Mouse (Mus musculus) midbrain, embryonic 11.5 days (tissue): ENCODE data around the gene Fgf9. TPM values are rescaled to one million over a fixed set of nuclear protein-coding genes. Genes with fewer than 3 reads are reported as not detected.

Experiments
- ATAC-seq: fragments of 200-750 bp; cut with Nextera tagmentation; 2 replicates; pipeline ENCODE4 v1.8.0; 2017; ENCODE audit warnings: moderate TSS enrichment, moderate library complexity; ENCODE audit not compliant: low FRiP score
- DNase-seq: peaks from one replicate; pipeline ENCODE4 v3.0.0; 2015; ENCODE audit warnings: low spot score; ENCODE audit errors: missing footprints
- H3K27ac ChIP-seq: fragments of 300-500 bp; sonication (generic); 2 replicates; pipeline ENCODE4 v1.5.1; 2014; ENCODE audit warnings: low read depth, low read length
- H3K27me3 ChIP-seq: fragments of 300-500 bp; sonication (generic); 2 replicates; pipeline ENCODE4 v1.6.1; 2014; ENCODE audit warnings: mild to moderate bottlenecking, low read length, moderate library complexity, mixed read lengths; ENCODE audit not compliant: control insufficient read depth, insufficient read depth
- H3K36me3 ChIP-seq: fragments of 300-500 bp; sonication (generic); 2 replicates; pipeline ENCODE4 v1.6.1; 2014; ENCODE audit warnings: mild to moderate bottlenecking, low read length, moderate library complexity, mixed read lengths; ENCODE audit not compliant: control insufficient read depth, insufficient read depth
- H3K4me1 ChIP-seq: fragments of 300-500 bp; sonication (generic); 2 replicates; pipeline ENCODE4 v1.6.1; 2014; ENCODE audit warnings: low read length; ENCODE audit not compliant: control insufficient read depth, insufficient read depth
- H3K4me2 ChIP-seq: fragments of 300-500 bp; sonication (generic); 2 replicates; pipeline ENCODE4 v1.6.1; 2014; ENCODE audit warnings: mild to moderate bottlenecking, moderate library complexity
- H3K4me3 ChIP-seq: fragments of 300-500 bp; sonication (generic); 2 replicates; pipeline ENCODE4 v1.5.1; 2014; ENCODE audit warnings: low read depth, low read length
- H3K9ac ChIP-seq: fragments of 300-500 bp; sonication (generic); 2 replicates; pipeline ENCODE4 v1.6.1; 2014; ENCODE audit warnings: low read length
- H3K9me3 ChIP-seq: fragments of 300-500 bp; sonication (generic); 2 replicates; pipeline ENCODE4 v1.6.1; 2016; ENCODE audit warnings: low read length; ENCODE audit not compliant: control insufficient read depth
- WGBS: fragments of 180-500 bp; shearing (Covaris S2); extraction: QIAGEN DNeasy Blood & Tissue Kit; methylation state at CpG from one replicate; pipeline ENCODE4 v1.1.7; 2014; 5-methylcytosine and 5-hydroxymethylcytosine counted together
- polyA plus RNA-seq: library from polyadenylated mRNA; unstranded; fragments of >200 nt; fragmentation: Nextera tagmentation; extraction: Ambion mirVana; gene quantifications from 2 replicates; pipeline ENCODE4 v1.2.1, GENCODE M21; 2014

Gene Fgf9
- polyA plus RNA-seq, 1 experiment from 2014 or later: 2.0 TPM

GRCm38 (mm10) chr14:58081955-58082354, 11.6 kb downstream of the Fgf9 start:
- ATAC-seq (no peak), DNase-seq (no peak)
- Histone ChIP-seq H3K9ac (no peak overlapping the region), H3K9me3 (no peaks in the 10 kb centered on the region; the same call in 1 of the 2 replicates), H3K4me1 (no peaks in the 10 kb centered on the region), H3K4me2 (no peak overlapping the region), H3K4me3 (no peak overlapping the region), H3K27ac (no peak overlapping the region), H3K27me3 (peaks cover 16% of the 10 kb centered on the region), H3K36me3 (no peaks in the 10 kb centered on the region)
- 86% methylated on average over 1 of the region's 1 CpGs for WGBS

GRCm38 (mm10) chr14:58084240-58084639, 13.9 kb downstream of the Fgf9 start:
- Histone ChIP-seq H3K4me3 (no peak overlapping the region), H3K36me3 (no peaks in the 10 kb centered on the region), H3K9me3 (no peaks in the 10 kb centered on the region; the same call in 1 of the 2 replicates), H3K9ac (no peak overlapping the region), H3K4me1 (no peaks in the 10 kb centered on the region), H3K4me2 (no peak overlapping the region), H3K27me3 (no peaks in the 10 kb centered on the region), H3K27ac (no peak overlapping the region)
- DNase-seq (no peak), ATAC-seq (no peak)
- WGBS: 91% methylated on average over 3 of the region's 3 CpGs

DNA sequence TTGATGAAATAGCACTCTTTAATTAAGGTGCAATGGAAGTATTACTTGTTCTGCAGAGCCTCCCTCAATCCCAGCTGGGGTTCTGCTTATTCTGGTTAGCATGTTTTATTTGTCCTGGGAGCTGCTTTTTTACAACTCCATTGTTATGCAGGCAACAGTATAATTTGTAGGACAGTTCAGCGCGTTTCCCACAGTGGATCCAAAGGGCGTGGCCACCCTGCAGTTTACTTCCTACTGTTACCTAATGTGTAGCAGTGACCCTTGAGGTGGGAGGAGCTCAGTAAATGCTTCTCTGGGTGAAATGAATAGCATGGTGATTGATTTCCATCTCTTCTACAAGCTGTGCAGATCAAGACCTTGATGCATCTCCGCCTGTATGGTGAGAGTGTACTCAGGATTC, 17.0 kb downstream of the Fgf9 start:
- Histone ChIP-seq H3K27ac (no peak overlapping the region), H3K4me1 (no peaks in the 10 kb centered on the region), H3K4me3 (no peak overlapping the region), H3K36me3 (no peaks in the 10 kb centered on the region), H3K27me3 (no peaks in the 10 kb centered on the region), H3K9ac (no peak overlapping the region), H3K4me2 (no peak overlapping the region), H3K9me3 (no peaks in the 10 kb centered on the region; the same call in 1 of the 2 replicates)
- 57% methylated on average over 4 of the region's 4 CpGs for WGBS
- ATAC-seq: no peak
- DNase-seq: no peak

- Histone ChIP-seq H3K9ac (no peak overlapping the region), H3K27me3 (no peaks in the 10 kb centered on the region), H3K36me3 (no peaks in the 10 kb centered on the region), H3K4me2 (no peak overlapping the region), H3K4me3 (no peak overlapping the region), H3K4me1 (no peaks in the 10 kb centered on the region), H3K27ac (no peak overlapping the region), H3K9me3 (no peaks in the 10 kb centered on the region)
- WGBS: 84% methylated on average over 5 of the region's 5 CpGs
- DNase-seq: no peak
- no peak for ATAC-seq
Observed at GRCm38 (mm10) chr14:58089486-58089885, 19.1 kb downstream of the Fgf9 start.

DNA sequence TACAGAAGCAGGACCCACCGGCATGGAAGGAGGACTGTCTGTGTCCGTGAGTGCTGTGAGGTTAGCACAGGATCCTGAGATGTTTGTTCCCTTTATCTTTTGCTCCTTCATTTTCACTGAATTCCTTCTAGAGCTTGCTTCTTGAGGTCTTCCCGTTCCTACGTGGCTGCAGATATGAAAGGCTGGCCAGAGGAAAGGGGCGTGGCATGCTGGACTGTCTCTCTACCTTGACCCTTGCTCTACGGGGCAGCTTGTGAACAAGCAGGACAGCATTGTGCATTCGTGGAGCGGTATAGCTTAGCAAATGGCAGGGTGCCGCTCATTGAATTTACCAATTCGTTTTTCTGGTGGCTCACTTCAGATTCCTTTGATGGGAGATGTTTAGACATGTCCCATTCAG, 21.0 kb downstream of the Fgf9 start:
- Histone ChIP-seq H3K4me2 (no peak overlapping the region), H3K27ac (no peak overlapping the region), H3K4me3 (no peak overlapping the region), H3K4me1 (no peaks in the 10 kb centered on the region), H3K9ac (no peak overlapping the region), H3K9me3 (no peaks in the 10 kb centered on the region), H3K36me3 (no peaks in the 10 kb centered on the region), H3K27me3 (no peaks in the 10 kb centered on the region)
- WGBS: 77% methylated on average over 10 of the region's 10 CpGs
- ATAC-seq (no peak), DNase-seq (no peak)

- Histone ChIP-seq H3K9ac (no peak overlapping the region), H3K4me3 (no peak overlapping the region), H3K36me3 (no peaks in the 10 kb centered on the region), H3K9me3 (no peaks in the 10 kb centered on the region), H3K4me1 (no peaks in the 10 kb centered on the region), H3K4me2 (no peak overlapping the region), H3K27me3 (no peaks in the 10 kb centered on the region), H3K27ac (no peak overlapping the region)
- ATAC-seq (no peak), DNase-seq (no peak)
- 84% methylated on average over 8 of the region's 8 CpGs for WGBS
Observed at GRCm38 (mm10) chr14:58099599-58099998, 29.3 kb downstream of the Fgf9 start.

GRCm38 (mm10) chr14:58101298-58101697, 31.0 kb downstream of the Fgf9 start:
- H3K9ac ChIP-seq: no peak overlapping the region
- no peak overlapping the region for H3K4me3 ChIP-seq
- whole genome bisulfite sequencing: 8% methylated on average over 6 of the region's 6 CpGs
- no peak overlapping the region for H3K27ac ChIP-seq
- no peaks in the 10 kb centered on the region for H3K9me3 ChIP-seq
- H3K4me1 ChIP-seq: no peaks in the 10 kb centered on the region
- ATAC-seq: no peak
- H3K27me3 ChIP-seq: no peaks in the 10 kb centered on the region
- no peak for DNase-seq
- H3K36me3 ChIP-seq: no peaks in the 10 kb centered on the region
- no peak overlapping the region for H3K4me2 ChIP-seq

DNA sequence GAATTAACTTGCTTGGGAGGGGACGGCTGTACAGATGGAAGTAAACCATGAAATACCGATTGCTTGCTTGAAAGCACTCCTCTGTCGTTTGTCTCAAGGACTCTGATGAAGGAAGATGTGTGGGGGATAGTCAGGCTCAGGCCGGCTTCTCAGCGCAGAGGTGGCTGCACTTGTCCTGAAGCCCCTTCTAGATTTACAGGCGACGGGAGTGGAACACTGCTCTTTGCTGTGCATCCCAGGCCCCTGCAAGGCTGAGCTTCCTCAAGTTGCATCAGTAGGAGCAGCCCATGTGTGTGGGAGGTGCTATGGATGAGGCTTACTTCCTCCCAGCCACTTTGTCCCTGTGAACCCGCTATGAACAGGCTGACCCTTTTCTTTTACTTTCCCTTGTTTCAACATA, 33.9 kb downstream of the Fgf9 start:
- H3K4me1 ChIP-seq: no peaks in the 10 kb centered on the region
- no peaks in the 10 kb centered on the region for H3K9me3 ChIP-seq
- DNase-seq: no peak
- no peak overlapping the region for H3K4me2 ChIP-seq
- WGBS: 75% methylated on average over 8 of the region's 8 CpGs
- no peaks in the 10 kb centered on the region for H3K27me3 ChIP-seq
- ATAC-seq: no peak
- H3K4me3 ChIP-seq: no peak overlapping the region
- H3K27ac ChIP-seq: no peak overlapping the region
- no peaks in the 10 kb centered on the region for H3K36me3 ChIP-seq
- H3K9ac ChIP-seq: no peak overlapping the region

- Histone ChIP-seq H3K4me1 (no peaks in the 10 kb centered on the region), H3K9ac (no peak overlapping the region), H3K4me3 (no peak overlapping the region), H3K36me3 (no peaks in the 10 kb centered on the region), H3K4me2 (no peak overlapping the region), H3K27me3 (no peaks in the 10 kb centered on the region), H3K27ac (no peak overlapping the region), H3K9me3 (no peaks in the 10 kb centered on the region)
- ATAC-seq (no peak), DNase-seq (no peak)
- WGBS: 90% methylated on average over 5 of the region's 5 CpGs
Observed at GRCm38 (mm10) chr14:58105596-58105995, 35.2 kb downstream of the Fgf9 start.

DNA sequence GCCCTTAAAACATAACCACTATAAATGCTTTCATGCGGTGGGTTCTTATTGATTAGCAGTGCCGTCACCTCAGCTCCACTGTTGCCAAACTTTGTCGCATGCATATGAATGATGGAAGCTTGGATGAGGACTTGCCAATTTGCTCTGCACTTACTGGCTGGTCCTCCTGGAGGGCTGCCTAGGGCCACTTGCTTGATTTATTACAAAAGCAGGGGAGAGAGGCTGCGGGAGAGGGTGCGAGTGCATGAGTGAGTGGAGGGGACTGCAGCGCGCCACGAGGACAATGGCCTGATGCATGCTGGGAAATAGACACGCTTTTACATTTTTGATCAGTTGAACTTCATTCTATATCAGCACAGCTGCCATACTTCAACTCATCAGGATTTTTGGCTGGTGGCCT, 39.3 kb downstream of the Fgf9 start:
- no peak for ATAC-seq
- Histone ChIP-seq H3K27ac (no peak overlapping the region), H3K27me3 (no peaks in the 10 kb centered on the region)

More for the DNA sequence above, 39.3 kb downstream of the Fgf9 start:
- 92% methylated on average over 9 of the region's 9 CpGs for WGBS
- H3K9me3 ChIP-seq: no peaks in the 10 kb centered on the region
- H3K4me1 ChIP-seq: no peaks in the 10 kb centered on the region
- no peak for DNase-seq
- H3K36me3 ChIP-seq: no peaks in the 10 kb centered on the region
- H3K9ac ChIP-seq: no peak overlapping the region
- no peak overlapping the region for H3K4me3 ChIP-seq
- no peak overlapping the region for H3K4me2 ChIP-seq
